Mouse (Mus musculus) small intestine, adult 2 months (tissue): ENCODE data around the gene Tmem269.

Experiments
- CTCF ChIP-seq: fragments of 200-500 bp; IDR thresholded peaks from 2 replicates; pipeline ENCODE4 v1.5.1; 2012; ENCODE audit warnings: low read depth, mild to moderate bottlenecking, control low read depth, inconsistent platforms, low read length, moderate library complexity, mixed read lengths; ENCODE audit not compliant: insufficient replicate concordance, insufficient read length; ENCODE audit errors: extremely low read depth
- POLR2A ChIP-seq: fragments of 200-500 bp; IDR thresholded peaks from 2 replicates; pipeline ENCODE4 v1.6.1; 2012; ENCODE audit warnings: low read depth, mild to moderate bottlenecking, control low read depth, inconsistent platforms, low read length, moderate library complexity

- TF ChIP-seq CTCF (no peak), POLR2A (no peak)
Observed at GRCm38 (mm10) chr4:119172919-119173650, 44.9 kb downstream of the Tmem269 start.
